Mouse (Mus musculus): Measurements from ENCODE around the gene Gm10447. TPM values are rescaled to one million over a fixed set of nuclear protein-coding genes. Genes with fewer than 3 reads are reported as not detected.
A peak's percentile ranks its signal among the peaks of the same experiment; 100 is the strongest.

Gene Gm10447
- polyA plus RNA-seq, 1 experiment from 2014 or later: not detected

GRCm38 (mm10) chr11:53493243-53493955 is 36.5 kb upstream of the Gm10447 start:
- Histone ChIP-seq H3K27ac (ENCODE audit: low read depth, low read length) (no peak overlapping the region), H3K4me2 (ENCODE audit: low read depth, low read length) (no peak overlapping the region), H3K4me3 (ENCODE audit: low read depth, low read length) (no peak overlapping the region), H3K36me3 (ENCODE audit: control insufficient read depth, insufficient read depth, low read length) (no peaks in the 10 kb centered on the region), H3K4me1 (ENCODE audit: control insufficient read depth, insufficient read depth, low read length) (peaks cover 3% of the 10 kb centered on the region; the same call in 1 of the 2 replicates), H3K27me3 (ENCODE audit: control insufficient read depth, insufficient read depth, low read length) (no peaks in the 10 kb centered on the region), H3K9ac (replicated peaks; ENCODE audit: low read depth, low read length) (no peak overlapping the region), H3K9me3 (ENCODE audit: control insufficient read depth, low read length) (no peaks in the 10 kb centered on the region)
- WGBS: 6% methylated on average over 3 of the region's 3 CpGs
- no peak for ATAC-seq (ENCODE audit: low read depth)

GRCm38 (mm10) chr11:53491954-53492401 is 35.1 kb upstream of the Gm10447 start:
- Histone ChIP-seq H3K36me3 (ENCODE audit: control insufficient read depth, insufficient read depth, low read length) (no peaks in the 10 kb centered on the region), H3K9ac (replicated peaks; ENCODE audit: low read depth, low read length) (no peak overlapping the region), H3K27ac (ENCODE audit: low read depth, low read length) (no peak overlapping the region), H3K4me2 (ENCODE audit: low read depth, low read length) (no peak overlapping the region), H3K9me3 (ENCODE audit: control insufficient read depth, low read length) (no peaks in the 10 kb centered on the region), H3K27me3 (ENCODE audit: control insufficient read depth, insufficient read depth, low read length) (peaks cover 3% of the 10 kb centered on the region), H3K4me1 (ENCODE audit: control insufficient read depth, insufficient read depth, low read length) (peaks cover 3% of the 10 kb centered on the region; the same call in 1 of the 2 replicates), H3K4me3 (ENCODE audit: low read depth, low read length) (no peak overlapping the region)
- peak; percentile 60; the same call in 1 of the 2 replicates for ATAC-seq (ENCODE audit: low read depth)
- WGBS: 5% methylated on average over 8 of the region's 8 CpGs

GRCm38 (mm10) chr11:53489421-53489820 is 32.5 kb upstream of the Gm10447 start:
- no peak for ATAC-seq (ENCODE audit: low read depth)
- peaks cover 7% of the 10 kb centered on the region for H3K27me3 ChIP-seq (ENCODE audit: control insufficient read depth, insufficient read depth, low read length)
- no peak overlapping the region for H3K27ac ChIP-seq (ENCODE audit: low read depth, low read length)
- H3K36me3 ChIP-seq (ENCODE audit: control insufficient read depth, insufficient read depth, low read length): no peaks in the 10 kb centered on the region
- no peaks in the 10 kb centered on the region for H3K4me1 ChIP-seq (ENCODE audit: control insufficient read depth, insufficient read depth, low read length)
- H3K9ac ChIP-seq (replicated peaks; ENCODE audit: low read depth, low read length): no peak overlapping the region
- no peak overlapping the region for H3K4me3 ChIP-seq (ENCODE audit: low read depth, low read length)
- 76% methylated on average over 9 of the region's 9 CpGs for WGBS
- H3K9me3 ChIP-seq (ENCODE audit: control insufficient read depth, low read length): no peaks in the 10 kb centered on the region
- H3K4me2 ChIP-seq (ENCODE audit: low read depth, low read length): no peak overlapping the region

DNA sequence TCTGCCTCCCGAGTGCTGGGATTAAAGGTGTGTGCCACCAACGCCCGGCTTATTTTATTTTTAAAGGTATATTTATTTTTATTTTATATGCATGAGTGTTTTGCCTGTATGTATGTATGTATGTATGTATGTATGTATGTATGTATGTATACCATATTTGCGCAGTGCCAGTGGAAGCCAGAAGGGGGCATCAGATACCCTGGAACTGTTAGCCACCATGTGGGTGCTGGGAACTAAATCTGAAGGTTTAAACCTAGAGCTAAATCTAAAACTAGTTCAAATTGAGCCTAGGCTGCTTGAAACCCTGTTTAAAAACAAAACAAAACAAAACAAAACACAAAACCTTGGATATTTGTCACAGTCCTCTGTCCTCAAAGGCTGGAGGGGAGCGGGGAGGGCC is 32.1 kb upstream of the Gm10447 start:
- Histone ChIP-seq H3K9me3 (ENCODE audit: control insufficient read depth, low read length) (no peaks in the 10 kb centered on the region), H3K9ac (replicated peaks; ENCODE audit: low read depth, low read length) (no peak overlapping the region), H3K4me2 (ENCODE audit: low read depth, low read length) (no peak overlapping the region), H3K4me3 (ENCODE audit: low read depth, low read length) (no peak overlapping the region), H3K36me3 (ENCODE audit: control insufficient read depth, insufficient read depth, low read length) (no peaks in the 10 kb centered on the region), H3K27ac (ENCODE audit: low read depth, low read length) (no peak overlapping the region), H3K4me1 (ENCODE audit: control insufficient read depth, insufficient read depth, low read length) (no peaks in the 10 kb centered on the region), H3K27me3 (ENCODE audit: control insufficient read depth, insufficient read depth, low read length) (peaks cover 7% of the 10 kb centered on the region)
- no peak for ATAC-seq (ENCODE audit: low read depth)
- 98% methylated on average over 5 of the region's 5 CpGs for WGBS

DNA sequence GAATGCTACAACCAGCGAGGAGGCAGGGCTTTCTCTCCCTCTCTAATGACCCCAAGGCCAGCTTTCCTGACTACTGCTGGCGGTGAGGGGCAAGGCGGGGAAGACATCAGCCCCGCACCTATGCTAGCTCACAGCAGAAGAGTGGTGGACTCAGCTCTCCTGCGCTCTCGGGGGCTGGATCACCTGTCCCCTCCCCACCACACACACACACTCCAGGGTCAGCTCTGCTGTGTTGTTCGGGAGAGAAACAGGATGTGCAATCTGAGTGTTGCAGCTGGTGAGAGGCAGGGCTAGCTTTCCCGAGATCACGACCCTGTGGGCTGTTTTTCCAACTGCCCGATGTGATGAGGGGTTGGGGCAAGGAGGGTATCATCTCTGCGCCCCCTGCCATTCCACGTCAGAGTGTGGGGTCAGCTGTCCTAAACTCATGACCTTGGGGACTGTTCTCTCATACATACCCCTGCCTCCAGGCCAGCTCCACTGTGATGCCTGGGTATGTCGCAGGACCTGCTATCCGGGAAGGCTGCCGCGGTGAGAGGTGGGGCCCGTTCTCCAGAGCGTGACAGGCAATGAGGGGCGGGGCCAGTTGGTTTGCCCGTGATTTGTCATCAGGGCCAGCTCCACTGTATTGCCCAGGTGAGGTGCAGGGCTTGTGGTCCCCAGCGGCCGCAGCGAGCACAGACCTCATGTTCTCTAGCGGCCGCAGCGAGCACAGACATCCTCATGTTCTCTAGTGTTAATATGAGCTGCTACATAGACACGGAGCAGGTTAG is 30.1 kb upstream of the Gm10447 start:
- no peak overlapping the region for H3K27ac ChIP-seq (ENCODE audit: low read depth, low read length)
- ATAC-seq (ENCODE audit: low read depth): peak; percentile 54
- no peak overlapping the region for H3K4me3 ChIP-seq (ENCODE audit: low read depth, low read length)
- H3K4me2 ChIP-seq (ENCODE audit: low read depth, low read length): peak overlapping the region; percentile 32
- no peaks in the 10 kb centered on the region for H3K36me3 ChIP-seq (ENCODE audit: control insufficient read depth, insufficient read depth, low read length)
- H3K4me1 ChIP-seq (ENCODE audit: control insufficient read depth, insufficient read depth, low read length): no peaks in the 10 kb centered on the region
- WGBS: 14% methylated on average over 27 of the region's 27 CpGs
- peaks cover 7% of the 10 kb centered on the region for H3K27me3 ChIP-seq (ENCODE audit: control insufficient read depth, insufficient read depth, low read length)
- 0 out of 2 replicates have a peak overlapping the region, but pooled peaks have one; percentile 16 for H3K9ac ChIP-seq (replicated peaks; ENCODE audit: low read depth, low read length)
- no peaks in the 10 kb centered on the region for H3K9me3 ChIP-seq (ENCODE audit: control insufficient read depth, low read length)

DNA sequence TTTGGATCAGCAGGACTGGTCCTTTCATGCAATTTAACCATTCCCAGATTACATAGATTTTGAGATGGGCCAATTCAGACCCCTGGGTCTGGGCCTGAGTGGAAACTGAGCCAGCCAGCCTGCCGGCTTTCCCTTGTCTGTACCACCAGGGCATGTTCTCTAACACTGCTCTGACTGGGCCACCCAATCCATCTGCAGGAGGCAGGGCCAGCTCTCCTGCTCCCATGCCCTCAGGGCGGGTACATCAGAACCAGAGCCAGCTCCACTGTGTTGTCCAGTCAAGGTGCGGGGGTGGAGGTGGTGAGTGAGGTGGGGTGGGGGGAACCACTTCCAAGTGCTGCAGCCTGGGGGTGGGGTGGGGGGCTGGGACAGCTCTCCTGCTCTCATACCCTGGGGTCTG is 29.4 kb upstream of the Gm10447 start:
- Histone ChIP-seq H3K9me3 (ENCODE audit: control insufficient read depth, low read length) (no peaks in the 10 kb centered on the region), H3K27ac (ENCODE audit: low read depth, low read length) (no peak overlapping the region), H3K4me2 (ENCODE audit: low read depth, low read length) (no peak overlapping the region), H3K4me1 (ENCODE audit: control insufficient read depth, insufficient read depth, low read length) (no peaks in the 10 kb centered on the region), H3K9ac (replicated peaks; ENCODE audit: low read depth, low read length) (no peak overlapping the region), H3K27me3 (ENCODE audit: control insufficient read depth, insufficient read depth, low read length) (peaks cover 11% of the 10 kb centered on the region), H3K36me3 (ENCODE audit: control insufficient read depth, insufficient read depth, low read length) (no peaks in the 10 kb centered on the region), H3K4me3 (ENCODE audit: low read depth, low read length) (no peak overlapping the region)
- 77% methylated on average over 3 of the region's 3 CpGs for WGBS
- no peak for ATAC-seq (ENCODE audit: low read depth)

GRCm38 (mm10) chr11:53485719-53486118 is 28.8 kb upstream of the Gm10447 start:
- Histone ChIP-seq H3K27ac (ENCODE audit: low read depth, low read length) (no peak overlapping the region), H3K4me3 (ENCODE audit: low read depth, low read length) (no peak overlapping the region), H3K9me3 (ENCODE audit: control insufficient read depth, low read length) (no peaks in the 10 kb centered on the region), H3K27me3 (ENCODE audit: control insufficient read depth, insufficient read depth, low read length) (peaks cover 13% of the 10 kb centered on the region), H3K4me1 (ENCODE audit: control insufficient read depth, insufficient read depth, low read length) (no peaks in the 10 kb centered on the region), H3K36me3 (ENCODE audit: control insufficient read depth, insufficient read depth, low read length) (no peaks in the 10 kb centered on the region), H3K9ac (replicated peaks; ENCODE audit: low read depth, low read length) (no peak overlapping the region), H3K4me2 (ENCODE audit: low read depth, low read length) (no peak overlapping the region)
- WGBS: 47% methylated on average over 3 of the region's 3 CpGs
- ATAC-seq (ENCODE audit: low read depth): no peak

DNA sequence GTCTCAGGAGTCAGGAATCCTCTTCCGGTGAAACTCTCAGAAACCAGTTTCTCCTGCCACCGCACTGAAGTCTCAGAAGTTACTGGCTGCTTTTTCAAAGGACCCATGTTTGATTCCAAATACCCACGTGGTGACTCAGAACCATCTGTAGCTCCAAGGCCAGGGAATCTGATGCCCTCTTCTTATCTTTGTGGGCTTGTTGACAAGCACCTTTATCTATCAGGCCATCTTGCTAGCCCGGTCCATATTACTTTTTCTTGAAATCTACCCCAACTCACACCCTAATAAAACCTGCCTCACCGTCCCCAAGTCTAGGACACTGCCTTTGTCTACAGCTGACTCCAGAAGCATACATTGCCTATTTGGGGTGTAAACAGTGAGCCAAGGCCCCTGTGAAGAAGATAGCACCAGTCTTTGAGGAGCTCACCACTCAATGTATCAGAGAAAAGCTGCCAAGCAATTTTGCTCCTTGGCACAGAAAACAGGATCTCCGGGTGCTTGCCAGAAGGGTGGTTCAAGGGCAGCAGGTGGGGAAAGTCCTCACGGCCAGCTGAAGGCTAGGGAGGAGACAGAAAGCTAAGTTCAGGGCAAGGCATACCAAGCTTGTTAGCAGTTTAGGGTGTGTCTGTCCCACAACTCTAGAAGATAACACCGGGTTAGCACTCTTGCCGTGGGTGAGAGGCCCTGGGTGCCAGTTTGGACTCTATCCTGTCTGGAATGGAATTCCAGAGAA is 26.4 kb upstream of the Gm10447 start:
- Histone ChIP-seq H3K27ac (ENCODE audit: low read depth, low read length) (no peak overlapping the region), H3K4me1 (ENCODE audit: control insufficient read depth, insufficient read depth, low read length) (peaks cover 16% of the 10 kb centered on the region), H3K9me3 (ENCODE audit: control insufficient read depth, low read length) (no peaks in the 10 kb centered on the region), H3K4me3 (ENCODE audit: low read depth, low read length) (no peak overlapping the region), H3K36me3 (ENCODE audit: control insufficient read depth, insufficient read depth, low read length) (no peaks in the 10 kb centered on the region), H3K27me3 (ENCODE audit: control insufficient read depth, insufficient read depth, low read length) (peaks cover 31% of the 10 kb centered on the region), H3K4me2 (ENCODE audit: low read depth, low read length) (no peak overlapping the region), H3K9ac (replicated peaks; ENCODE audit: low read depth, low read length) (no peak overlapping the region)
- ATAC-seq (ENCODE audit: low read depth): no peak
- WGBS: 82% methylated on average over 9 of the region's 9 CpGs
